Mouse (Mus musculus) myocyte (in vitro differentiated cells): Measurements from ENCODE around the gene Ren1. TPM values are rescaled to one million over a fixed set of nuclear protein-coding genes. Genes with fewer than 3 reads are reported as not detected.

Source experiments
- H3K27me3 ChIP-seq: one replicate; pipeline ENCODE4 v1.6.1; 2011; ENCODE audit not compliant: control insufficient read depth, insufficient read depth, insufficient read length
- H3K36me3 ChIP-seq: one replicate; pipeline ENCODE4 v1.6.1; 2011; ENCODE audit not compliant: control insufficient read depth, insufficient read depth
- H3K4me2 ChIP-seq: one replicate; pipeline ENCODE4 v1.6.1; 2011; ENCODE audit warnings: low read depth, control low read depth
- H3K4me3 ChIP-seq: one replicate; pipeline ENCODE4 v1.5.1; 2011; ENCODE audit warnings: mild to moderate bottlenecking, control low read depth, moderate library complexity
- H3K79me2 ChIP-seq: one replicate; pipeline ENCODE4 v1.6.1; 2011; ENCODE audit not compliant: control insufficient read depth, insufficient read depth
- H3ac ChIP-seq: one replicate; pipeline ENCODE4 v1.6.1; 2011; ENCODE audit not compliant: control insufficient read depth, insufficient read length
- CEBPB ChIP-seq: IDR thresholded peaks from 2 replicates; pipeline ENCODE4 v1.6.1; 2011; ENCODE audit warnings: mild to moderate bottlenecking, moderate library complexity; ENCODE audit not compliant: poor library complexity, insufficient read depth, severe bottlenecking
- E2F4 ChIP-seq: IDR thresholded peaks from one replicate; pipeline ENCODE4 v1.6.1; 2011; ENCODE audit warnings: mild to moderate bottlenecking, control low read depth, moderate library complexity; ENCODE audit not compliant: insufficient read depth
- MAX ChIP-seq: IDR thresholded peaks from one replicate; pipeline ENCODE4 v1.6.1; 2011; ENCODE audit warnings: low read depth, mild to moderate bottlenecking, control low read depth
- MYOD1 ChIP-seq, 3 experiments: IDR thresholded peaks; one replicate each; pipeline ENCODE4 v1.6.1; 2011; ENCODE audit warnings: control low read depth in 2 of 3, low read depth in 2 of 3, mild to moderate bottlenecking in 2 of 3, moderate library complexity in 1 of 3; ENCODE audit not compliant: insufficient read length in 2 of 3, control insufficient read depth in 1 of 3
- MYOG ChIP-seq, 3 experiments: IDR thresholded peaks; one replicate each; pipeline ENCODE4 v1.6.1; 2011; ENCODE audit warnings: control low read depth in 2 of 3, low read depth in 2 of 3, mild to moderate bottlenecking in 2 of 3; ENCODE audit not compliant: insufficient read length in 2 of 3, control insufficient read depth in 1 of 3, insufficient read depth in 1 of 3
- POLR2A ChIP-seq: IDR thresholded peaks from one replicate; pipeline ENCODE4 v1.6.1; 2011; ENCODE audit warnings: low read depth, mild to moderate bottlenecking, control low read depth, moderate library complexity; ENCODE audit not compliant: insufficient read length
- POLR2AphosphoS2 ChIP-seq: IDR thresholded peaks from one replicate; pipeline ENCODE4 v1.6.1; 2011; ENCODE audit warnings: low read depth, control low read depth; ENCODE audit not compliant: insufficient read length
- REST ChIP-seq: IDR thresholded peaks from one replicate; pipeline ENCODE4 v1.6.1; 2011; ENCODE audit warnings: mild to moderate bottlenecking, control low read depth, moderate library complexity; ENCODE audit not compliant: insufficient read depth, insufficient read length
- SRF ChIP-seq: IDR thresholded peaks from one replicate; pipeline ENCODE4 v1.6.1; 2011; ENCODE audit warnings: low read depth; ENCODE audit not compliant: control insufficient read depth, insufficient read length
- TCF12 ChIP-seq: IDR thresholded peaks from one replicate; pipeline ENCODE4 v1.6.1; 2011; ENCODE audit warnings: mild to moderate bottlenecking, control low read depth; ENCODE audit not compliant: poor library complexity, insufficient read depth, severe bottlenecking
- TCF3 ChIP-seq: IDR thresholded peaks from one replicate; pipeline ENCODE4 v1.6.1; 2011; ENCODE audit warnings: low read depth, control low read depth; ENCODE audit not compliant: insufficient read length
- USF1 ChIP-seq: IDR thresholded peaks from one replicate; pipeline ENCODE4 v1.6.1; 2011; ENCODE audit warnings: low read depth, mild to moderate bottlenecking, control low read depth, moderate library complexity
- polyA plus RNA-seq: library from polyadenylated mRNA; unstranded; fragments of >200 nt; fragmentation: generic; extraction: Trizol; gene quantifications from one replicate; pipeline ENCODE4 v1.2.1, GENCODE M21; 2012; ENCODE audit warnings: missing spikeins

Gene Ren1
- polyA plus RNA-seq = not detected

DNA sequence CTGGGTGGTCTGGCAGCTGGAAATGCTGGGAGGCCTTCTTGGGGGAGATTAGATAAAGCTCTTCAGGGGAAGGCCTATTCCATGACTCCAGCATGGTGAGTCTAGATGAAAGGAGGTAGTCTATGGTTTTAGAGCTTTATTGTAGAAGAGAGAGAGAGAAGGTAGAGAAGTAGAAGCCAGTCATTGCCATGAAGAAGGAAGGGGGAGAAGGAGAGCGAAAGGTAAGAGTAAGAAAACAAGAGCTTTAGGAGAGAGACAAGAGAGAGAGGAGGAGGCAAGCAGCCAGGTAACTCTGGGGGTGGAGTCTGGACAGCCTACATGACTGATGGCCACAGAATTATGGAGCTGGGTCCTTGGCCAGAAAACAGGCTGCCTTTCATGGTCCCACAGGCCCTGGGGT lies at the start of gene Ren1:
TSS of gene Ren1 (plus strand) at position 301 of the 400 bp plus-strand sequence.
- no peak for TF ChIP-seq USF1
- Histone ChIP-seq H3K4me3 (no peak within 1 kb of the TSS), H3K27me3 (peaks cover 57% of the 10 kb centered on the region), H3K36me3 (no peaks in the 10 kb centered on the region), H3K79me2 (no peaks in the 10 kb centered on the region), H3ac (no peak within 1 kb of the TSS), H3K4me2 (no peak within 1 kb of the TSS)

DNA sequence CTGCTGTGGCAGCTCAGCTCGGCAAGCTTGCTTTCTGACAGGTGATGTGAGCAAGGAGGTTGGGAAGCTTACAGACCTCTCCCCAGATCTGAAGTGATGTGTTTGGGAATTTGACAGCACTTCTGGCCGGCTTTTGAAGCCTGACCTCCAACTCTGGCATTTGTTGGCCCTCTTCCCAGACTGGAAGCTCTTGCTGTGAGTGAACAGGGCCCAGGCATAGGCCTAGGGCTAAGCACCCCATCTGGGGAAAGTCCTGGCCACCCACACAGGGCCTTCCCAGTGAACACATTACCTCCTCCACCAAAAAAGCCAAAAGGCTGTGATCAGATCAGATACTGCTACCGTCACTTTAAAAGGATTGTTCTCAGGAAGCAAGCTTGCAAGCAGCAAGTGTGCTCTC lies 47.8 kb upstream of the Ren1 start:
- no peaks in the 10 kb centered on the region for H3K79me2 ChIP-seq
- no peak overlapping the region for H3K4me2 ChIP-seq
- H3K36me3 ChIP-seq = no peaks in the 10 kb centered on the region
- no peak overlapping the region for H3K4me3 ChIP-seq
- no peak for TF ChIP-seq E2F4
- no peak for TF ChIP-seq TCF3
- no peak for TF ChIP-seq POLR2A
- no peak for TF ChIP-seq POLR2AphosphoS2
- TF ChIP-seq CEBPB = no peak
- TF ChIP-seq MAX = no peak
- TF ChIP-seq TCF12 = no peak
- H3K27me3 ChIP-seq = peaks cover 7% of the 10 kb centered on the region
- no peak overlapping the region for H3ac ChIP-seq

DNA sequence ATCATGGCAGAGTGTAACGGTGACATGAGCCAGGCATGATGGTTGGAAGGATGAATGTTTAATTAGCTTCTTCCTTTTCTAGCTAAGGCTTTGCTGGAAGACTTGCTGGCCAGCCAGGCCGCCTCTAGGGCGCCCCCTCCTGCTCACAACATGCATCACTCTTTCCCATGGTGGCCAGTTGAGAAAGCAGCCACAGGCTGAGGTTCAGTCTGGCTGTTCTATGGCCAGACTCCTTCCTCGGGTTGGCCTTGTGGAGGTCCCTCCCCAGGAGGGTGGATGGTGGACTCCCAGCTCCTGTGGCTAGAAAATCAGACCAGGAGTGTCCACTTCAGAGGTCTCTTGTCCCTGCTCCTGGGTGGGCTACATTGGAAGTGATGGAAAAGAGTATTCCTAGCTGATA lies 43.5 kb upstream of the Ren1 start:
- Histone ChIP-seq H3K4me3 (no peak overlapping the region), H3K4me2 (no peak overlapping the region), H3ac (no peak overlapping the region), H3K79me2 (no peaks in the 10 kb centered on the region), H3K36me3 (no peaks in the 10 kb centered on the region), H3K27me3 (peaks cover 23% of the 10 kb centered on the region)
- no peak for TF ChIP-seq TCF3
- TF ChIP-seq SRF = no peak
- TF ChIP-seq MAX = no peak
- TF ChIP-seq MYOD1 (IDR thresholded peaks at IDR 0.05; ENCODE audit: control insufficient read depth in 1 of 3, insufficient read length in 2 of 3, low read depth in 2 of 3) = no peak
- TF ChIP-seq E2F4 = no peak
- no peak for TF ChIP-seq USF1
- TF ChIP-seq POLR2AphosphoS2 = no peak
- TF ChIP-seq MYOG (IDR thresholded peaks at IDR 0.05; ENCODE audit: control insufficient read depth in 1 of 3, insufficient read depth in 1 of 3, insufficient read length in 2 of 3, low read depth in 2 of 3) = no peak

GRCm38 (mm10) chr1:133307318-133307717 lies 43.0 kb upstream of the Ren1 start:
- no peak overlapping the region for H3K4me3 ChIP-seq
- H3K27me3 ChIP-seq = peaks cover 27% of the 10 kb centered on the region
- H3ac ChIP-seq = no peak overlapping the region
- H3K4me2 ChIP-seq = no peak overlapping the region
- TF ChIP-seq MAX (no peak), TCF12 (no peak), SRF (no peak), REST (no peak), MYOG (IDR thresholded peaks at IDR 0.05; ENCODE audit: control insufficient read depth in 1 of 3, insufficient read depth in 1 of 3, insufficient read length in 2 of 3, low read depth in 2 of 3) (no peak), POLR2AphosphoS2 (no peak)
- H3K79me2 ChIP-seq = no peaks in the 10 kb centered on the region
- H3K36me3 ChIP-seq = no peaks in the 10 kb centered on the region

GRCm38 (mm10) chr1:133309652-133310267 lies 40.5 kb upstream of the Ren1 start, which contains the start of gene Golt1a:
TSS of gene Golt1a (plus strand) at chr1:133309800.
- H3ac ChIP-seq = no peak within 1 kb of the TSS
- no peak for TF ChIP-seq REST
- TF ChIP-seq POLR2A = no peak
- TF ChIP-seq MYOG (IDR thresholded peaks at IDR 0.05; ENCODE audit: control insufficient read depth in 1 of 3, insufficient read depth in 1 of 3, insufficient read length in 2 of 3, low read depth in 2 of 3) = no peak
- no peak for TF ChIP-seq MYOD1 (IDR thresholded peaks at IDR 0.05; ENCODE audit: control insufficient read depth in 1 of 3, insufficient read length in 2 of 3, low read depth in 2 of 3)
- TF ChIP-seq TCF12 = no peak
- TF ChIP-seq POLR2AphosphoS2 = no peak
- no peak for TF ChIP-seq USF1
- TF ChIP-seq TCF3 = no peak
- no peak for TF ChIP-seq SRF
- no peak for TF ChIP-seq CEBPB
- TF ChIP-seq E2F4 = no peak
- TF ChIP-seq MAX = no peak
- H3K36me3 ChIP-seq = no peaks in the 10 kb centered on the region
- no peak within 1 kb of the TSS for H3K4me2 ChIP-seq
- peaks cover 38% of the 10 kb centered on the region for H3K27me3 ChIP-seq
- no peaks in the 10 kb centered on the region for H3K79me2 ChIP-seq
- no peak within 1 kb of the TSS for H3K4me3 ChIP-seq
